Mouse (Mus musculus): ENCODE measurements at regions not wholly inside any gene's neighbourhood (a gene's known extent, or its start where the extent isn't known, plus 50 kb on each side); places are given as distances from the start of the nearest gene placed in this dataset.
A peak's percentile ranks its signal among the peaks of the same experiment; 100 is the strongest.

DNA sequence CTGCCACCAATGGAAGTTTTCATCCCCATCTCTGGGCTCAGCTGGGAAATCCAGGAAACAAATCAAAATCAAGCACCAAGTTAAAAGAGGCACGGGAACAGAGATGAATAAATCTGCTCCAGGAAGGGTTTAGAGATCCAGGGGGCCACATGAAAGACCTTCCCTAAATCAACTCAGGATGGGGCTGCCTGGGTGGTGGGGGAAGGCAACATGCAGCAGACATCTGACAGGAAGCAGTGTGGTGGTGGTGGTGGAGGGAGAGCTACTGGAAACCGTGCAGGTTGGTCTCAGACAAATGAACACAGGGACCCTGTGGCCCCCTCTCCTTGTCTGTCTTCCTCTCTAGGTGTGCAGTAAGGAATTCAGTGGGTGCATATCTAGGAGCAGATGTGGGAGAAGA, 101.7 kb upstream of the Runx1 start:
- no peak for DNase-seq (ENCODE audit: low spot score in 2 of 2)

- DNase-seq (ENCODE audit: low spot score in 2 of 2) = no peak
Measured at GRCm38 (mm10) chr16:92926853-92927252, 100.9 kb upstream of the Runx1 start.

GRCm38 (mm10) chr16:92920947-92921346, 95.0 kb upstream of the Runx1 start:
- no peak for DNase-seq (ENCODE audit: low spot score in 2 of 2)

DNA sequence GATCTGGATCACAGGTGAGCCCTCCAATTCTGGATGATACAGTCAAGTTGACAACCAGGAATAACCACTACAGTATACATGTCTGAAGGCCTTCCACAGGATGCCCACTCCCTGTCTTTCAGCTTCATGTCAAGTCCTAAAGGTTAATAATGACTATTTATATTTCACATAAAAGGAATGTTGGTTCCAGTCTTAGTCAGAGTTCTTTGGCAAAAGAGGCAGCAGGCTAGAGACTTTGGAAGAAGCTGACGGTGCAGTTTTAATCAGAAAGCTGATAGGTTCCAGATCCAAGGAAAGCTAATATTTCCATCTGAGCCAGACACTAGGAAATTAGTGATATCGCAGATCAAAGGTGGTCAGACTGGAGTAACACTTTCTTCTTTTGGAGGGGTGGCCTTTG, 91.4 kb upstream of the Runx1 start:
- DNase-seq (ENCODE audit: low spot score in 2 of 2) = no peak

DNA sequence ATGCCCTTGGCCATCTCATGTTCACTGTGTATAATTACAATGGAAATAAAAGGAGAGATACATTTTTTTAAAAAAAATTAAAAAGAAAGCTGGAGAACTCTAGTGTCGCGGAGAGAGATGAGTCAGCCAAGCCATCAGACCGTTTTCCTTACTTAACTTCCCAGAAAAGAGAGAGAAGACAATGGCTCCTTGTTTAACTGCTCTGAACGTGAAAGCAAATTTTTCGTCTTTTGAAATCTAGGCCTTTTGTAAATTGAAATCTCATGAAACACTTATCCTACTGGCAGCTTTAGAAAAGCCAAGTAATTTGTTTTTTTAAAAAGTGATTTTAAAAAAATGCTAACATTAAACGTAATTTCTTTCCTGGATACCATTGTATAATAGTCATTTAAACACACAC, 89.7 kb upstream of the Runx1 start:
- no peak for DNase-seq (ENCODE audit: low spot score in 2 of 2)

DNA sequence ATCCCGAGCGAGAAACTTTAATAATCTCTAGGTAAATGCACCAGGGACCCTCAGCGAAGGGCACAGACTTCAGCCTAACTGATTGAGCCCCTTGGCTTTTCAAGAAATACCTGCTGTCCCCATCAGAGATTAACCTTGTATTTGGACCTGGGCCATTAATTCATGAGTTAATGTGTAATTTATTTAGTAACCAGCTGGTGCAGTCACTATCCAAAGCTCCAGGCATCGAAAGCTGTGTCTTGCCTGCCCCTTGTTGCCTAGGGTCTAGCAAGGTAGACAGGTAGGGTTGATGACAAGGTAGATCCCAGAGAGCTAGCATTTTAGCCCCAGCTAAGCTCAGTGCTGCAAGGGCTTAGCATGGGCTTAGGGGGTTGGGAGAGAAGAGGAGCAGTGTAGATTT, 80.9 kb upstream of the Runx1 start:
- DNase-seq (ENCODE audit: low spot score in 2 of 2) = no peak

- DNase-seq (ENCODE audit: low spot score in 2 of 2) = no peak
Measured at GRCm38 (mm10) chr16:92905626-92906025, 79.7 kb upstream of the Runx1 start.

- DNase-seq (ENCODE audit: low spot score in 2 of 2) = peak in 1 of 2 experiments; percentile 24
Measured at GRCm38 (mm10) chr16:92903892-92904473, 78.0 kb upstream of the Runx1 start.

DNA sequence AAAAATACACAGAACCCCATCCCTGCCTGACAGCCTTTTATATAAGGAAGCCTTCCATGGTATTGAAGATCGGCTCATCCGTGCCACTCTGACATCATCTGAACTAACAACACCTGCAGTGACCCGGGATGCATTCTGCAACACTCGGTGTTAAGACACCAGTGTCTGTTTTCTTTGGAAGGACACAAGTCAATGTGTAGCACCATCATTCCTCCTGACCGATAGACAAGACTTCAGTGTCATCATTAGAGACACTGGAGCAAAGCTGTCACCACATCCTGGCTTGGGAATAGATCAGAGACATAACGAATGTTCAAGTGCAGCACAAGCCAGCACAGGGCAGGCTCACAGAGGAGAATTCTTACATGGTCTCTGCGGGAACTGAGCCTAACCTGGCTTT, 77.5 kb upstream of the Runx1 start:
- DNase-seq (ENCODE audit: low spot score in 2 of 2) = no peak

DNA sequence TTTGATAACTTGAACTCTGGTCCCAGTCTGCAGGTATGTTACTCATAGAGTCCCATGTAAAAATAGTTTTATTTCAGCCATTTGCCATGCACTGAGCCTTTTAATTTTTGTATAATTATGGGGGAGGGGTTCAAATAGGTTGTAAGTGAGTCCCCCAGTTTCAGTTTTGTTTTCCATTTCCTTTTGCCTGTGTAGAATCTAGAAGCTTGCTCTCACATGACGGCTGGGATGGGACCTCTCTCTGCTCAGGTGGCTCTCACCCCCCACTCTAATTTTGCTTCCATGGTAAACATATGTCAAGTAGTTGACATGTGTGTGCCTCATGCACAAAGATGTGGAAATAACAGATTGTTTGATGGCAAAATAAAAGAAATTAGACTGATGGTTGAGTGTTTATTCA, 73.8 kb upstream of the Runx1 start:
- DNase-seq (ENCODE audit: low spot score in 2 of 2) = no peak

DNA sequence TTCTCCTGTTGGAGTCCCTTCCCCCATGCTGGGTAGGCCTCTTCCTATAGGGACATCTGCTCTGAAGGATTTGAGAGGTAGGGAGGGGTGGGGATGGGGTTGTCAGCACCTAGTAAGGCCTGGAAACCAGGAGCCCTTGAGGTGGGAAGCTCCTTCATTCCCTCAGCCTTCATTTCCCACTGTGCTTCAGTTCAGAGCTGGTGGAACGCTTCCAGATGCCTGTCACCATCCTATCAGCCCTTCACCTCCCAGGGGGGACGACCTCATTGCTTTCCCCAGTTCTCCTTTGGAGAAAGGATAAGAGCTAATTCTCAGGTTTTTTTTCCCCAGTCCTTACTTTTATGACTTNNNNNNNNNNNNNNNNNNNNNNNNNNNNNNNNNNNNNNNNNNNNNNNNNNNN, 65.8 kb upstream of the Runx1 start:
- DNase-seq (ENCODE audit: low spot score in 2 of 2) = no peak

- DNase-seq (ENCODE audit: low spot score in 2 of 2) = no peak
Measured at GRCm38 (mm10) chr16:92890713-92891112, 64.8 kb upstream of the Runx1 start.

DNA sequence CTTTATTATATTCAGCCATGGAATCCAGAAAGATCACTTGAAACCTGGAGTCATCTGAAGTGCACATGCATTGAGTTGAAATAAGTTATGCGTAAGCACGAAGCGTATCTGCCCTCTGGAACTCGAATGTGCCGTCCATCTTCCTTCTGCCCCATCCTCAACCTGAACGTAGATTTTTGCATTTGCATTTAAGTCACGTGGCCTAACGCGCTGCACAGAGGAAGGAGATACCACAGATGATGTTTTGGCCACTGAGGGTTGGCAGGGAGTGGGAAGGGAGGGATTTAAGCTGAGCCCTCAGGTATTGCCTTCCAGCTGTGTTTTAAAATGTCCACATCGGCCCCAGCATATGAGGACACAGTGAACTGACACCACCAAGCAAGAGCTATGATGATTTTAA, 63.6 kb upstream of the Runx1 start:
- DNase-seq (ENCODE audit: low spot score in 2 of 2) = no peak

- no peak for DNase-seq (ENCODE audit: low spot score in 2 of 2)
Measured at GRCm38 (mm10) chr16:92886226-92886625, 60.3 kb upstream of the Runx1 start.

- no peak for DNase-seq (ENCODE audit: low spot score in 2 of 2)
Measured at GRCm38 (mm10) chr16:92883821-92884272, 57.9 kb upstream of the Runx1 start.

- no peak for DNase-seq (ENCODE audit: low spot score in 2 of 2)
Measured at GRCm38 (mm10) chr16:92880356-92881043, 54.6 kb upstream of the Runx1 start.

DNA sequence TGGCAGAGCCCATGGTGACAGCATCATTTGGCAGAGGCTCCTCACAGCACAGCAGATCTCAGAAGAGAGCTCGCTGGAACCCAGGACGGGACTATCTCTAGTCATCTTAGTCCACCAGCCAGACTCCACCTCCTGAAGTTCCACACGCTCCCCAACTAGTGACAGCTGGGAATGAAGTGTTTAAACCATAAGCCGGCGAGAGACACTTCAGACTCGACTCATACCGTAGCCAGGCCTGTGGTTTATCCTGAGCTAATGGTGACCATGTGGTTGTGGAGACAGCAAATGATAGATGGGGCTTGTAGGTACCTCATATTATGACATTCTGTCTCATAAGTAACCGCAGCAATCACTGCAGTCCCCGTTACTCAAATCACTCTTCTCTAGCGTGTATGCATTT, 52.1 kb upstream of the Runx1 start:
- no peak for DNase-seq (ENCODE audit: low spot score in 2 of 2)

Data from left cerebral cortex, adult 9 months (tissue).